Mouse (Mus musculus) G1E (cell line): ENCODE data around the gene Tgm1.

Source experiments
- CTCF ChIP-seq: IDR thresholded peaks from 2 replicates; pipeline ENCODE4 v1.5.1; 2012; ENCODE audit warnings: low read depth, low read length, inconsistent platforms, mixed read lengths
- GATA1 ChIP-seq: IDR thresholded peaks from 2 replicates; pipeline ENCODE4 v1.6.1; 2012; ENCODE audit warnings: borderline replicate concordance, low read length, inconsistent platforms, mixed read lengths
- TAL1 ChIP-seq: conservative IDR thresholded peaks from 2 replicates; pipeline ENCODE4 v1.6.1; 2012; ENCODE audit warnings: low read depth, low read length, inconsistent platforms, mixed read lengths

- TF ChIP-seq CTCF (no peak), TAL1 (no peak), GATA1 (no peak)
Measured at GRCm38 (mm10) chr14:55701131-55701530, 12.6 kb downstream of the Tgm1 start.
